Mouse (Mus musculus) forebrain, postnatal 0 days (tissue): Measurements from ENCODE around the gene Ctps. TPM values are rescaled to one million over a fixed set of nuclear protein-coding genes. Genes with fewer than 3 reads are reported as not detected.

Source experiments
- ATAC-seq: fragments of 200-750 bp; cut with Nextera tagmentation; 2 replicates; pipeline ENCODE4 v1.8.0; 2017; ENCODE audit warnings: mild to moderate bottlenecking, moderate library complexity
- DNase-seq: peaks from one replicate; pipeline ENCODE4 v3.0.0-alpha.2; 2015
- H3K27ac ChIP-seq: fragments of 300-500 bp; sonication (generic); 2 replicates; pipeline ENCODE4 v1.5.1; 2014; ENCODE audit warnings: low read depth, mild to moderate bottlenecking, antibody characterized with exemption, low read length, moderate library complexity, mixed read lengths
- H3K27me3 ChIP-seq: fragments of 300-500 bp; sonication (generic); 2 replicates; pipeline ENCODE4 v1.6.1; 2014; ENCODE audit warnings: mild to moderate bottlenecking, low read length, mixed read lengths; ENCODE audit not compliant: insufficient read depth
- H3K36me3 ChIP-seq: fragments of 300-500 bp; sonication (generic); 2 replicates; pipeline ENCODE4 v1.6.1; 2014; ENCODE audit warnings: mild to moderate bottlenecking, moderate library complexity; ENCODE audit not compliant: insufficient read depth
- H3K4me1 ChIP-seq: fragments of 300-500 bp; sonication (generic); 2 replicates; pipeline ENCODE4 v1.6.1; 2014; ENCODE audit warnings: antibody characterized with exemption; ENCODE audit not compliant: insufficient read depth
- H3K4me2 ChIP-seq: fragments of 300-500 bp; sonication (generic); 2 replicates; pipeline ENCODE4 v1.6.1; 2014; ENCODE audit warnings: low read depth, mild to moderate bottlenecking, moderate library complexity
- H3K4me3 ChIP-seq: fragments of 300-500 bp; sonication (generic); 2 replicates; pipeline ENCODE4 v1.5.1; 2014; ENCODE audit warnings: low read depth, low read length, mixed read lengths
- H3K9ac ChIP-seq: fragments of 300-500 bp; sonication (generic); 2 replicates; pipeline ENCODE4 v1.6.1; 2014; ENCODE audit warnings: mild to moderate bottlenecking
- H3K9me3 ChIP-seq: fragments of 300-500 bp; sonication (generic); 2 replicates; pipeline ENCODE4 v1.6.1; 2016; ENCODE audit warnings: low read length
- CTCF ChIP-seq: sonication (generic); IDR thresholded peaks from 2 replicates; pipeline ENCODE4 v1.5.1; 2016; ENCODE audit warnings: antibody characterized with exemption, control low read depth, low read depth
- WGBS: fragments of 180-500 bp; shearing (Covaris S2); extraction: QIAGEN DNeasy Blood & Tissue Kit; methylation state at CpG from one replicate; pipeline ENCODE4 v1.1.7; 2014; 5-methylcytosine and 5-hydroxymethylcytosine counted together
- polyA plus RNA-seq: library from polyadenylated mRNA; unstranded; fragments of >200 nt; fragmentation: Nextera tagmentation; extraction: Ambion mirVana; gene quantifications from 2 replicates; pipeline ENCODE4 v1.2.1, GENCODE M21; 2015
- total RNA-seq: library from RNA; depleted of rRNA; stranded (reverse); fragments of >200 nt; gene quantifications from 2 replicates; pipeline ENCODE4 v1.2.3, GENCODE M21; 2014

Ctps gene
- total and polyA plus RNA-seq, 2 experiments from 2014 or later = 73.0 to 76.8 TPM

GRCm38 (mm10) chr4:120590973-120591372 lies 20.9 kb upstream of the Ctps start:
- H3K9me3 ChIP-seq = no peaks in the 10 kb centered on the region
- no peaks in the 10 kb centered on the region; the same call in 1 of the 2 replicates for H3K27me3 ChIP-seq
- H3K36me3 ChIP-seq = no peaks in the 10 kb centered on the region
- H3K9ac ChIP-seq = no peak overlapping the region
- H3K4me3 ChIP-seq = no peak overlapping the region
- no peak overlapping the region for H3K27ac ChIP-seq
- no peak for ATAC-seq
- no peak for DNase-seq
- no peak overlapping the region for H3K4me2 ChIP-seq
- H3K4me1 ChIP-seq = no peaks in the 10 kb centered on the region
- TF ChIP-seq CTCF = no peak
- 79% methylated on average over 4 of the region's 4 CpGs for WGBS

- Histone ChIP-seq H3K4me3 (no peak overlapping the region), H3K9me3 (no peaks in the 10 kb centered on the region), H3K27ac (no peak overlapping the region), H3K4me2 (no peak overlapping the region), H3K4me1 (no peaks in the 10 kb centered on the region), H3K27me3 (no peaks in the 10 kb centered on the region; the same call in 1 of the 2 replicates), H3K9ac (no peak overlapping the region), H3K36me3 (no peaks in the 10 kb centered on the region)
- peak; percentile 96 for TF ChIP-seq CTCF
- 35% methylated on average over 5 of the region's 5 CpGs for WGBS
- DNase-seq = peak; percentile 87
- peak; percentile 98 for ATAC-seq
Observed at GRCm38 (mm10) chr4:120589815-120590422, 19.8 kb upstream of the Ctps start.

- Histone ChIP-seq H3K9me3 (no peaks in the 10 kb centered on the region), H3K27ac (no peak overlapping the region), H3K4me3 (no peak overlapping the region), H3K9ac (no peak overlapping the region), H3K4me1 (no peaks in the 10 kb centered on the region), H3K27me3 (no peaks in the 10 kb centered on the region; the same call in 1 of the 2 replicates), H3K4me2 (no peak overlapping the region), H3K36me3 (no peaks in the 10 kb centered on the region)
- 17% methylated on average over 3 of the region's 3 CpGs for WGBS
- no peak for DNase-seq
- no peak for ATAC-seq
- no peak for TF ChIP-seq CTCF
Observed at GRCm38 (mm10) chr4:120589070-120589469, 19.0 kb upstream of the Ctps start.

- Histone ChIP-seq H3K4me3 (no peak within 1 kb of the TSS), H3K4me1 (no peaks in the 10 kb centered on the region), H3K9ac (no peak within 1 kb of the TSS), H3K4me2 (no peak within 1 kb of the TSS), H3K27me3 (no peaks in the 10 kb centered on the region; the same call in 1 of the 2 replicates), H3K36me3 (no peaks in the 10 kb centered on the region), H3K9me3 (no peaks in the 10 kb centered on the region), H3K27ac (no peak within 1 kb of the TSS)
- no peak for TF ChIP-seq CTCF
- 34% methylated on average over 4 of the region's 4 CpGs for WGBS
- ATAC-seq (no peak), DNase-seq (no peak)
Observed at GRCm38 (mm10) chr4:120588445-120588844, 18.4 kb upstream of the Ctps start, which contains the start of gene Gm8439. TSS of gene Gm8439 (plus strand) at chr4:120588745.

- no peak for TF ChIP-seq CTCF
- WGBS = 22% methylated on average over 1 of the region's 1 CpGs
- DNase-seq = no peak
Observed at GRCm38 (mm10) chr4:120586986-120587385, 16.9 kb upstream of the Ctps start.

GRCm38 (mm10) chr4:120581711-120582110 lies 11.6 kb upstream of the Ctps start:
- WGBS = 84% methylated on average over 9 of the region's 9 CpGs
- H3K27me3 ChIP-seq = no peaks in the 10 kb centered on the region
- H3K4me3 ChIP-seq = no peak overlapping the region
- TF ChIP-seq CTCF = no peak
- no peak overlapping the region for H3K9ac ChIP-seq
- DNase-seq (no peak), ATAC-seq (no peak)
- H3K4me2 ChIP-seq = no peak overlapping the region
- H3K36me3 ChIP-seq = no peaks in the 10 kb centered on the region
- H3K9me3 ChIP-seq = no peaks in the 10 kb centered on the region
- H3K4me1 ChIP-seq = no peaks in the 10 kb centered on the region
- H3K27ac ChIP-seq = no peak overlapping the region

More at GRCm38 (mm10) chr4:120586986-120587385, 16.9 kb upstream of the Ctps start:
- H3K4me1 ChIP-seq = no peaks in the 10 kb centered on the region
- H3K27me3 ChIP-seq = no peaks in the 10 kb centered on the region; the same call in 1 of the 2 replicates
- no peak overlapping the region for H3K27ac ChIP-seq
- no peak overlapping the region for H3K4me2 ChIP-seq
- H3K9ac ChIP-seq = no peak overlapping the region
- no peak for ATAC-seq
- H3K36me3 ChIP-seq = no peaks in the 10 kb centered on the region
- no peaks in the 10 kb centered on the region for H3K9me3 ChIP-seq
- no peak overlapping the region for H3K4me3 ChIP-seq

- Histone ChIP-seq H3K36me3 (no peaks in the 10 kb centered on the region), H3K9me3 (no peaks in the 10 kb centered on the region), H3K27me3 (no peaks in the 10 kb centered on the region), H3K9ac (no peak overlapping the region), H3K4me3 (no peak overlapping the region), H3K4me1 (no peaks in the 10 kb centered on the region), H3K27ac (no peak overlapping the region), H3K4me2 (no peak overlapping the region)
- ATAC-seq = no peak
- WGBS = 85% methylated on average over 5 of the region's 5 CpGs
- TF ChIP-seq CTCF = no peak
- DNase-seq = no peak
Observed at GRCm38 (mm10) chr4:120580894-120581293, 10.8 kb upstream of the Ctps start.
